Comparison of ENCODE assay signal across 15 mouse cellular contexts in genomic region chr12:31218774-31219173, GRCm38 (mm10). TPM values are rescaled to one million over a fixed set of nuclear protein-coding genes. Genes with fewer than 3 reads are reported as not detected.
DNase-seq lines count a peak whose midpoint lies in the region; ATAC-seq lines count a peak whose summit lies in the region.
"Had no signal": no experiment of that assay in that cellular context is flagged by ENCODE, and none has a peak within 500 bp of the region (broad histone marks: within the 10 kb centered on the region; RNA-seq: fewer than 3 reads in every experiment).

No protein-coding gene starts in this region.

- no peak overlapping the region for H3K9ac ChIP-seq in embryonic facial prominence, embryonic 11.5 days (replicated peaks; ENCODE audit: low read length)
- no peak overlapping the region for H3K9ac ChIP-seq in lung, embryonic 16.5 days (ENCODE audit: low read length)
- no peak overlapping the region for H3K9ac ChIP-seq in limb, embryonic 13.5 days
- H3K9ac ChIP-seq in hindbrain, embryonic 14.5 days, result no peak overlapping the region
- no peak overlapping the region for H3K9ac ChIP-seq in hindbrain, embryonic 16.5 days (ENCODE audit: low read depth, low read length)
- H3K9ac ChIP-seq: liver, postnatal 0 days had no signal

- intact Hi-C loops in gastrocnemius, postnatal 14 days (cut with DNase I; ENCODE audit: low total_unique reads), result no loop called here

- H3K36me3 ChIP-seq in embryonic facial prominence, embryonic 11.5 days (replicated peaks; ENCODE audit: control insufficient read depth, insufficient read depth, low read depth, low read length), result no peaks in the 10 kb centered on the region
- H3K36me3 ChIP-seq in embryonic facial prominence, embryonic 10.5 days (replicated peaks), result no peaks in the 10 kb centered on the region
- H3K36me3 ChIP-seq in lung, embryonic 16.5 days (ENCODE audit: control insufficient read depth, insufficient read depth, low read length), result no peaks in the 10 kb centered on the region
- H3K36me3 ChIP-seq in limb, embryonic 13.5 days, result no peaks in the 10 kb centered on the region
- H3K36me3 ChIP-seq in hindbrain, embryonic 14.5 days (replicated peaks; ENCODE audit: control insufficient read depth, insufficient read depth), result no peaks in the 10 kb centered on the region
- no peaks in the 10 kb centered on the region for H3K36me3 ChIP-seq in hindbrain, embryonic 16.5 days (ENCODE audit: control insufficient read depth, insufficient read depth, low read length)

- no peaks in the 10 kb centered on the region for H3K9me3 ChIP-seq in embryonic facial prominence, embryonic 11.5 days (replicated peaks; ENCODE audit: control insufficient read depth, low read length)
- H3K9me3 ChIP-seq in embryonic facial prominence, embryonic 10.5 days, result no peaks in the 10 kb centered on the region
- no peaks in the 10 kb centered on the region for H3K9me3 ChIP-seq in lung, embryonic 16.5 days (ENCODE audit: control insufficient read depth, low read length)
- no peaks in the 10 kb centered on the region for H3K9me3 ChIP-seq in limb, embryonic 13.5 days
- H3K9me3 ChIP-seq in hindbrain, embryonic 14.5 days (ENCODE audit: control insufficient read depth, low read length), result no peaks in the 10 kb centered on the region
- H3K9me3 ChIP-seq in hindbrain, embryonic 16.5 days (ENCODE audit: control insufficient read depth, low read length), result no peaks in the 10 kb centered on the region

- no peak for ATAC-seq in embryonic facial prominence, embryonic 11.5 days (replicated peaks; ENCODE audit: insufficient number of reproducible peaks, low FRiP score, low TSS enrichment, low read depth)
- ATAC-seq in lung, embryonic 16.5 days (ENCODE audit: low read depth), result peak; percentile 80; the same call in 1 of the 2 replicates
- ATAC-seq in limb, embryonic 13.5 days (ENCODE audit: low FRiP score, low read depth), result peak; percentile 66
- no peak for ATAC-seq in hindbrain, embryonic 14.5 days (ENCODE audit: low FRiP score)
- no peak for ATAC-seq in hindbrain, embryonic 16.5 days
- ATAC-seq: liver, postnatal 0 days had no signal

- H3K4me1 ChIP-seq in embryonic facial prominence, embryonic 11.5 days (ENCODE audit: control insufficient read depth, insufficient read depth, low read length), result no peaks in the 10 kb centered on the region; the same call in 1 of the 2 replicates
- H3K4me1 ChIP-seq in embryonic facial prominence, embryonic 10.5 days, result peaks cover 25% of the 10 kb centered on the region
- H3K4me1 ChIP-seq in lung, embryonic 16.5 days (replicated peaks; ENCODE audit: control insufficient read depth, insufficient read depth, low read length), result peaks cover 23% of the 10 kb centered on the region
- peaks cover 15% of the 10 kb centered on the region for H3K4me1 ChIP-seq in limb, embryonic 13.5 days
- H3K4me1 ChIP-seq in hindbrain, embryonic 14.5 days (replicated peaks; ENCODE audit: control insufficient read depth, insufficient read depth, low read length), result no peaks in the 10 kb centered on the region
- H3K4me1 ChIP-seq in hindbrain, embryonic 16.5 days (ENCODE audit: control insufficient read depth, insufficient read depth, low read depth, low read length), result no peaks in the 10 kb centered on the region; the same call in 1 of the 2 replicates

- H3K4me2 ChIP-seq in embryonic facial prominence, embryonic 11.5 days (ENCODE audit: low read depth, low read length), result no peak overlapping the region
- no peak overlapping the region for H3K4me2 ChIP-seq in lung, embryonic 16.5 days (ENCODE audit: low read depth, low read length)
- no peak overlapping the region for H3K4me2 ChIP-seq in limb, embryonic 13.5 days (replicated peaks)
- no peak overlapping the region for H3K4me2 ChIP-seq in hindbrain, embryonic 14.5 days (replicated peaks)
- H3K4me2 ChIP-seq in hindbrain, embryonic 16.5 days (ENCODE audit: low read length), result no peak overlapping the region

- no peaks in the 10 kb centered on the region for H3K27me3 ChIP-seq in embryonic facial prominence, embryonic 11.5 days (ENCODE audit: control insufficient read depth, insufficient read depth, low read length)
- no peaks in the 10 kb centered on the region for H3K27me3 ChIP-seq in embryonic facial prominence, embryonic 10.5 days (replicated peaks; ENCODE audit: low read depth, poor library complexity, severe bottlenecking)
- no peaks in the 10 kb centered on the region for H3K27me3 ChIP-seq in lung, embryonic 16.5 days (ENCODE audit: control insufficient read depth, insufficient read depth, low read depth, low read length)
- no peaks in the 10 kb centered on the region for H3K27me3 ChIP-seq in limb, embryonic 13.5 days
- H3K27me3 ChIP-seq in hindbrain, embryonic 14.5 days (ENCODE audit: control insufficient read depth, insufficient read depth, low read length), result no peaks in the 10 kb centered on the region
- no peaks in the 10 kb centered on the region for H3K27me3 ChIP-seq in hindbrain, embryonic 16.5 days (replicated peaks; ENCODE audit: control insufficient read depth, insufficient read depth, low read length)

- WGBS in embryonic facial prominence, embryonic 11.5 days, result 41% methylated on average over 3 of the region's 3 CpGs
- 46% methylated on average over 3 of the region's 3 CpGs for WGBS in embryonic facial prominence, embryonic 10.5 days
- 24% methylated on average over 3 of the region's 3 CpGs for WGBS in lung, embryonic 16.5 days
- WGBS in limb, embryonic 13.5 days, result 28% methylated on average over 3 of the region's 3 CpGs
- 78% methylated on average over 3 of the region's 3 CpGs for WGBS in hindbrain, embryonic 14.5 days
- WGBS in hindbrain, embryonic 16.5 days, result 80% methylated on average over 3 of the region's 3 CpGs

- DNase-seq in embryonic facial prominence, embryonic 11.5 days (ENCODE audit: low spot score), result peak; percentile 75
- no peak for DNase-seq in embryonic facial prominence, embryonic 10.5 days (ENCODE audit: low spot score)
- no peak for DNase-seq in lung, postnatal 10 days
- DNase-seq in gastrocnemius, postnatal 14 days, result no peak
- no peak for DNase-seq in hindbrain, embryonic 14.5 days (ENCODE audit: low spot score)
- DNase-seq: B cell, adult 2 months; liver, postnatal 0 days; spleen, adult 18-20 months; thymus, postnatal 14 days had no signal

- H3K4me3 ChIP-seq in embryonic facial prominence, embryonic 11.5 days (ENCODE audit: low read depth, low read length), result no peak overlapping the region
- no peak overlapping the region for H3K4me3 ChIP-seq in embryonic facial prominence, embryonic 10.5 days
- no peak overlapping the region for H3K4me3 ChIP-seq in lung, embryonic 16.5 days (ENCODE audit: low read length)
- no peak overlapping the region for H3K4me3 ChIP-seq in limb, embryonic 13.5 days
- no peak overlapping the region for H3K4me3 ChIP-seq in hindbrain, embryonic 14.5 days (replicated peaks; ENCODE audit: low read length)
- no peak overlapping the region for H3K4me3 ChIP-seq in hindbrain, embryonic 16.5 days (ENCODE audit: low read length)

- H3K27ac ChIP-seq in embryonic facial prominence, embryonic 11.5 days (replicated peaks; ENCODE audit: low read depth, low read length), result no peak overlapping the region
- H3K27ac ChIP-seq in embryonic facial prominence, embryonic 10.5 days (replicated peaks), result no peak overlapping the region; the same call in 1 of the 2 replicates
- peak overlapping the region; percentile 62 for H3K27ac ChIP-seq in lung, embryonic 16.5 days (ENCODE audit: low read length)
- H3K27ac ChIP-seq in limb, embryonic 13.5 days, result peak overlapping the region; percentile 56; the same call in 1 of the 2 replicates
- no peak overlapping the region for H3K27ac ChIP-seq in hindbrain, embryonic 14.5 days
- H3K27ac ChIP-seq in hindbrain, embryonic 16.5 days (ENCODE audit: low read depth, low read length), result no peak overlapping the region

RNA-seq across cellular contexts. Expression of gene Gm6993, which starts 21.8 kb away (rescaled TPM):
- not detected in 2 replicates for polyA plus RNA-seq in embryonic facial prominence, embryonic 11.5 days (2014; fragmentation: Nextera tagmentation; extraction: Ambion mirVana)
- polyA plus RNA-seq in embryonic facial prominence, embryonic 10.5 days (2016; fragmentation: Nextera tagmentation; extraction: Ambion mirVana), result not detected in 2 replicates
- not detected in 2 replicates for polyA plus RNA-seq in lung, embryonic 16.5 days (2015; fragmentation: Nextera tagmentation; extraction: Ambion mirVana)
- polyA plus RNA-seq in limb, embryonic 13.5 days (2015; fragmentation: Nextera tagmentation; extraction: Ambion mirVana), result not detected in 2 replicates
- total RNA-seq in gastrocnemius, postnatal 14 days (2021), result not detected
- polyA plus RNA-seq in hindbrain, embryonic 14.5 days (2014; fragmentation: Nextera tagmentation; extraction: Ambion mirVana), result not detected in 2 replicates
- polyA plus RNA-seq in hindbrain, embryonic 16.5 days (2015; fragmentation: Nextera tagmentation; extraction: Ambion mirVana), result not detected in 2 replicates
- total RNA-seq: common myeloid progenitor, adult 5-6 weeks; left cerebral cortex, adult 18-20 months had no signal
- polyA plus RNA-seq: frontal cortex, adult 2 months; liver, postnatal 0 days had no signal

RNA-seq across cellular contexts. Expression of gene Lamb1, which starts 46.3 kb away (rescaled TPM):
- polyA plus RNA-seq in embryonic facial prominence, embryonic 11.5 days (2014; fragmentation: Nextera tagmentation; extraction: Ambion mirVana), result 42.0 and 42.6 TPM in 2 replicates
- 37.2 and 42.5 TPM in 2 replicates for polyA plus RNA-seq in embryonic facial prominence, embryonic 10.5 days (2016; fragmentation: Nextera tagmentation; extraction: Ambion mirVana)
- polyA plus RNA-seq in lung, embryonic 16.5 days (2015; fragmentation: Nextera tagmentation; extraction: Ambion mirVana), result 121 and 131 TPM in 2 replicates
- polyA plus RNA-seq in limb, embryonic 13.5 days (2015; fragmentation: Nextera tagmentation; extraction: Ambion mirVana), result 62.1 and 71.9 TPM in 2 replicates
- total RNA-seq in gastrocnemius, postnatal 14 days (2021), result 100 to 1,000 TPM; 102 to 120 TPM
- 20.9 and 22.0 TPM in 2 replicates for polyA plus RNA-seq in hindbrain, embryonic 14.5 days (2014; fragmentation: Nextera tagmentation; extraction: Ambion mirVana)
- 16.9 and 23.7 TPM in 2 replicates for polyA plus RNA-seq in hindbrain, embryonic 16.5 days (2015; fragmentation: Nextera tagmentation; extraction: Ambion mirVana)

Comparison
In these comparisons a context has a peak if more than half of its experiments do, and no peak if none do; other contexts are left out.
1. ATAC-seq: peak in lung, embryonic 16.5 days (single experiment) and limb, embryonic 13.5 days (single experiment); none in embryonic facial prominence, embryonic 11.5 days (single experiment), hindbrain, embryonic 14.5 days (single experiment) and hindbrain, embryonic 16.5 days (single experiment).
2. H3K27ac ChIP-seq: peak in lung, embryonic 16.5 days (single experiment) and limb, embryonic 13.5 days (single experiment); none in embryonic facial prominence, embryonic 11.5 days (single experiment), embryonic facial prominence, embryonic 10.5 days (single experiment), hindbrain, embryonic 14.5 days (single experiment) and hindbrain, embryonic 16.5 days (single experiment).